Mouse (Mus musculus) embryonic facial prominence, embryonic 10.5 days (tissue): ENCODE data around the gene Tdp2. TPM values are rescaled to one million over a fixed set of nuclear protein-coding genes. Genes with fewer than 3 reads are reported as not detected.
A peak's percentile ranks its signal among the peaks of the same experiment; 100 is the strongest.

Source experiments
- DNase-seq: peaks from one replicate; pipeline ENCODE4 v3.0.0-alpha.2; 2017; ENCODE audit warnings: low spot score
- H3K27ac ChIP-seq: fragments of 300-500 bp; sonication (generic); replicated peaks from 2 replicates; pipeline ENCODE4 v1.5.1; 2016; ENCODE audit warnings: mild to moderate bottlenecking
- H3K27me3 ChIP-seq: fragments of 300-500 bp; sonication (generic); replicated peaks from 2 replicates; pipeline ENCODE4 v1.6.1; 2016; ENCODE audit warnings: low read depth, mild to moderate bottlenecking; ENCODE audit not compliant: poor library complexity, severe bottlenecking
- H3K36me3 ChIP-seq: fragments of 300-500 bp; sonication (generic); replicated peaks from 2 replicates; pipeline ENCODE4 v1.6.1; 2016; ENCODE audit warnings: mild to moderate bottlenecking, moderate library complexity
- H3K4me1 ChIP-seq: fragments of 300-500 bp; sonication (generic); 2 replicates; pipeline ENCODE4 v1.6.1; 2016
- H3K4me3 ChIP-seq: fragments of 300-500 bp; sonication (generic); 2 replicates; pipeline ENCODE4 v1.5.1; 2016; ENCODE audit warnings: mild to moderate bottlenecking, moderate library complexity
- H3K9me3 ChIP-seq: fragments of 300-500 bp; sonication (generic); 2 replicates; pipeline ENCODE4 v1.6.1; 2016; ENCODE audit warnings: mild to moderate bottlenecking
- WGBS: fragments of 180-500 bp; shearing (Covaris S2); methylation state at CpG from one replicate; pipeline ENCODE4 v1.1.7; 2016; 5-methylcytosine and 5-hydroxymethylcytosine counted together
- polyA plus RNA-seq: library from polyadenylated mRNA; unstranded; fragments of >200 nt; fragmentation: Nextera tagmentation; extraction: Ambion mirVana; gene quantifications from 2 replicates; pipeline ENCODE4 v1.2.1, GENCODE M21; 2016

The Tdp2 gene
- polyA plus RNA-seq, 1 experiment from 2014 or later, result 71.9 TPM

GRCm38 (mm10) chr13:24862520-24862919, 31.0 kb downstream of the Tdp2 start:
- no peaks in the 10 kb centered on the region for H3K27me3 ChIP-seq
- no peaks in the 10 kb centered on the region for H3K9me3 ChIP-seq
- no peak overlapping the region for H3K4me3 ChIP-seq
- H3K36me3 ChIP-seq, result no peaks in the 10 kb centered on the region
- no peak overlapping the region for H3K27ac ChIP-seq
- DNase-seq, result peak; percentile 38
- WGBS, result 65% methylated on average over 7 of the region's 7 CpGs
- H3K4me1 ChIP-seq, result peaks cover 9% of the 10 kb centered on the region; the same call in 1 of the 2 replicates

GRCm38 (mm10) chr13:24866430-24867402, 35.2 kb downstream of the Tdp2 start:
- DNase-seq, result no peak
- no peaks in the 10 kb centered on the region for H3K36me3 ChIP-seq
- H3K27me3 ChIP-seq, result no peaks in the 10 kb centered on the region
- H3K9me3 ChIP-seq, result no peaks in the 10 kb centered on the region
- H3K4me1 ChIP-seq, result peaks cover 9% of the 10 kb centered on the region; the same call in 1 of the 2 replicates
- no peak overlapping the region for H3K27ac ChIP-seq
- WGBS, result 64% methylated on average over 9 of the region's 9 CpGs
- no peak overlapping the region for H3K4me3 ChIP-seq

GRCm38 (mm10) chr13:24867789-24868188, 36.3 kb downstream of the Tdp2 start:
- H3K27ac ChIP-seq, result no peak overlapping the region
- H3K9me3 ChIP-seq, result no peaks in the 10 kb centered on the region
- no peaks in the 10 kb centered on the region for H3K36me3 ChIP-seq
- H3K4me3 ChIP-seq, result no peak overlapping the region
- peaks cover 9% of the 10 kb centered on the region; the same call in 1 of the 2 replicates for H3K4me1 ChIP-seq
- DNase-seq, result no peak
- WGBS, result 91% methylated on average over 10 of the region's 10 CpGs
- H3K27me3 ChIP-seq, result no peaks in the 10 kb centered on the region

GRCm38 (mm10) chr13:24868233-24868632, 36.8 kb downstream of the Tdp2 start:
- Histone ChIP-seq H3K27me3 (no peaks in the 10 kb centered on the region), H3K36me3 (no peaks in the 10 kb centered on the region), H3K4me1 (peaks cover 9% of the 10 kb centered on the region; the same call in 1 of the 2 replicates), H3K27ac (no peak overlapping the region), H3K4me3 (no peak overlapping the region), H3K9me3 (no peaks in the 10 kb centered on the region)
- WGBS, result 87% methylated on average over 7 of the region's 7 CpGs
- no peak for DNase-seq

GRCm38 (mm10) chr13:24879359-24880040, 48.0 kb downstream of the Tdp2 start:
- no peak for DNase-seq
- Histone ChIP-seq H3K27me3 (no peaks in the 10 kb centered on the region), H3K36me3 (no peaks in the 10 kb centered on the region), H3K4me3 (no peak overlapping the region), H3K27ac (no peak overlapping the region), H3K9me3 (no peaks in the 10 kb centered on the region), H3K4me1 (no peaks in the 10 kb centered on the region)
- WGBS, result 91% methylated on average over 15 of the region's 15 CpGs

GRCm38 (mm10) chr13:24880208-24880607, 48.7 kb downstream of the Tdp2 start:
- Histone ChIP-seq H3K9me3 (no peaks in the 10 kb centered on the region), H3K4me1 (no peaks in the 10 kb centered on the region), H3K36me3 (no peaks in the 10 kb centered on the region), H3K27ac (no peak overlapping the region), H3K4me3 (no peak overlapping the region), H3K27me3 (no peaks in the 10 kb centered on the region)
- DNase-seq, result no peak
- 86% methylated on average over 6 of the region's 6 CpGs for WGBS

- Histone ChIP-seq H3K27ac (no peak overlapping the region), H3K36me3 (no peaks in the 10 kb centered on the region), H3K9me3 (no peaks in the 10 kb centered on the region), H3K4me3 (no peak overlapping the region), H3K27me3 (no peaks in the 10 kb centered on the region), H3K4me1 (no peaks in the 10 kb centered on the region)
- DNase-seq, result no peak
- 93% methylated on average over 5 of the region's 5 CpGs for WGBS
Observed at GRCm38 (mm10) chr13:24880704-24881103, 49.2 kb downstream of the Tdp2 start.

GRCm38 (mm10) chr13:24882411-24882810, 50.9 kb downstream of the Tdp2 start:
- DNase-seq, result no peak
- no peaks in the 10 kb centered on the region for H3K27me3 ChIP-seq
- WGBS, result 93% methylated on average over 6 of the region's 6 CpGs
- no peak overlapping the region for H3K4me3 ChIP-seq
- H3K9me3 ChIP-seq, result no peaks in the 10 kb centered on the region
- no peak overlapping the region for H3K27ac ChIP-seq
- no peaks in the 10 kb centered on the region for H3K4me1 ChIP-seq
- H3K36me3 ChIP-seq, result no peaks in the 10 kb centered on the region

- Histone ChIP-seq H3K27me3 (no peaks in the 10 kb centered on the region), H3K4me1 (no peaks in the 10 kb centered on the region), H3K36me3 (no peaks in the 10 kb centered on the region), H3K9me3 (no peaks in the 10 kb centered on the region), H3K4me3 (no peak overlapping the region), H3K27ac (no peak overlapping the region)
- DNase-seq, result no peak
- 72% methylated on average over 1 of the region's 1 CpGs for WGBS
Observed at GRCm38 (mm10) chr13:24889554-24889953, 58.1 kb downstream of the Tdp2 start.

Other genes starting within 250 kb of the Tdp2 start
- 2.3 and 2.6 TPM in 2 replicates for gene Ripor2, start 249.5 kb upstream of the Tdp2 start, polyA plus RNA-seq
- gene Armh2, start 90.4 kb upstream of the Tdp2 start, polyA plus RNA-seq, result 0.17 TPM in 1 of 2 replicates, not detected in the other
- gene Gmnn, start 69.8 kb upstream of the Tdp2 start, polyA plus RNA-seq, result 177 and 178 TPM in 2 replicates
- gene BC005537, start 30.0 kb upstream of the Tdp2 start, polyA plus RNA-seq, result 10.2 and 11.2 TPM in 2 replicates
- 55.1 and 65.5 TPM in 2 replicates for gene Acot13, start 139 bp upstream of the Tdp2 start, polyA plus RNA-seq
- gene D130043K22Rik, start 13.5 kb downstream of the Tdp2 start, polyA plus RNA-seq, result 0.19 and 0.27 TPM in 2 replicates
- 5.6 and 6.0 TPM in 2 replicates for gene Aldh5a1, start 106.0 kb downstream of the Tdp2 start, polyA plus RNA-seq
- gene Gpld1, start 111.5 kb downstream of the Tdp2 start, polyA plus RNA-seq, result 0.23 and 0.79 TPM in 2 replicates
- gene Mrs2, start 188.7 kb downstream of the Tdp2 start, polyA plus RNA-seq, result 18.2 and 20.2 TPM in 2 replicates
- gene Dcdc2a, start 224.3 kb downstream of the Tdp2 start, polyA plus RNA-seq, result 2.4 and 3.5 TPM in 2 replicates